Mouse (Mus musculus) spleen, postnatal 4 days (tissue): ENCODE measurements around the gene Nrxn3.
A peak's percentile ranks its signal among the peaks of the same experiment; 100 is the strongest.

Source experiments
- DNase-seq, 2 experiments: peaks; one replicate each; pipeline ENCODE4 v3.0.0; 2022; ENCODE audit warnings: low spot score in 2 of 2

Nrxn3 gene

GRCm38 (mm10) chr12:88926306-88926705 is 203.6 kb downstream of the Nrxn3 start:
- no peak for DNase-seq

- DNase-seq = no peak
These were observed 209.0 kb downstream of the Nrxn3 start for GRCm38 (mm10) chr12:88931713-88932112.

- DNase-seq = no peak
These were observed 217.0 kb downstream of the Nrxn3 start for GRCm38 (mm10) chr12:88939679-88940078.

- no peak for DNase-seq
These were observed 222.3 kb downstream of the Nrxn3 start for GRCm38 (mm10) chr12:88944967-88945366.

- DNase-seq = no peak
These were observed 227.2 kb downstream of the Nrxn3 start for GRCm38 (mm10) chr12:88949870-88950269.

GRCm38 (mm10) chr12:88952937-88953600 is 230.4 kb downstream of the Nrxn3 start:
- DNase-seq = no peak

- DNase-seq = no peak
These were observed 231.1 kb downstream of the Nrxn3 start for GRCm38 (mm10) chr12:88953801-88954200.

- no peak for DNase-seq
These were observed 234.8 kb downstream of the Nrxn3 start for GRCm38 (mm10) chr12:88957431-88957830.

GRCm38 (mm10) chr12:88960817-88961216 is 238.1 kb downstream of the Nrxn3 start:
- DNase-seq = no peak

- DNase-seq = no peak
These were observed 243.7 kb downstream of the Nrxn3 start for GRCm38 (mm10) chr12:88966329-88966728.

GRCm38 (mm10) chr12:88976621-88977020 is 253.9 kb downstream of the Nrxn3 start:
- DNase-seq = no peak

GRCm38 (mm10) chr12:88983688-88984330 is 261.1 kb downstream of the Nrxn3 start:
- peak; percentile 52 to 65 for DNase-seq

- DNase-seq = peak; percentile 69 to 74
These were observed 261.7 kb downstream of the Nrxn3 start for GRCm38 (mm10) chr12:88984375-88984774.

GRCm38 (mm10) chr12:88984804-88985203 is 262.1 kb downstream of the Nrxn3 start:
- DNase-seq = peak in 1 of 2 experiments; percentile 14

GRCm38 (mm10) chr12:88987046-88987445 is 264.4 kb downstream of the Nrxn3 start:
- no peak for DNase-seq

- DNase-seq = no peak
These were observed 268.1 kb downstream of the Nrxn3 start for GRCm38 (mm10) chr12:88990753-88991152.

- no peak for DNase-seq
These were observed 269.5 kb downstream of the Nrxn3 start for GRCm38 (mm10) chr12:88992141-88992540.

- no peak for DNase-seq
These were observed 271.1 kb downstream of the Nrxn3 start for GRCm38 (mm10) chr12:88993788-88994187.

GRCm38 (mm10) chr12:89016436-89016835 is 293.8 kb downstream of the Nrxn3 start:
- no peak for DNase-seq

- no peak for DNase-seq
These were observed 302.5 kb downstream of the Nrxn3 start for GRCm38 (mm10) chr12:89025180-89025579.

- no peak for DNase-seq
These were observed 313.4 kb downstream of the Nrxn3 start for GRCm38 (mm10) chr12:89035984-89036618.

GRCm38 (mm10) chr12:89040151-89040550 is 317.5 kb downstream of the Nrxn3 start:
- DNase-seq = no peak
